Mouse (Mus musculus) limb, embryonic 13.5 days (tissue): Measurements from ENCODE around the gene Numa1. TPM values are rescaled to one million over a fixed set of nuclear protein-coding genes. Genes with fewer than 3 reads are reported as not detected.
A peak's percentile ranks its signal among the peaks of the same experiment; 100 is the strongest.

ENCODE experiments used
- ATAC-seq: fragments of 200-750 bp; cut with Nextera tagmentation; 2 replicates; pipeline ENCODE4 v1.8.0; 2017; ENCODE audit warnings: low read depth, moderate number of reproducible peaks, moderate TSS enrichment; ENCODE audit not compliant: low FRiP score
- H3K27ac ChIP-seq: fragments of 300-500 bp; sonication (generic); 2 replicates; pipeline ENCODE4 v1.5.1; 2015; ENCODE audit warnings: inconsistent platforms, mild to moderate bottlenecking, moderate library complexity
- H3K27me3 ChIP-seq: fragments of 300-500 bp; sonication (generic); 2 replicates; pipeline ENCODE4 v1.6.1; 2015; ENCODE audit warnings: mild to moderate bottlenecking, inconsistent platforms
- H3K36me3 ChIP-seq: fragments of 300-500 bp; sonication (generic); 2 replicates; pipeline ENCODE4 v1.6.1; 2015; ENCODE audit warnings: inconsistent platforms, mild to moderate bottlenecking, moderate library complexity
- H3K4me1 ChIP-seq: fragments of 300-500 bp; sonication (generic); 2 replicates; pipeline ENCODE4 v1.6.1; 2015; ENCODE audit warnings: inconsistent platforms
- H3K4me2 ChIP-seq: fragments of 300-500 bp; sonication (generic); replicated peaks from 2 replicates; pipeline ENCODE4 v1.6.1; 2015; ENCODE audit warnings: inconsistent platforms, mild to moderate bottlenecking, moderate library complexity
- H3K4me3 ChIP-seq: fragments of 300-500 bp; sonication (generic); 2 replicates; pipeline ENCODE4 v1.5.1; 2015; ENCODE audit warnings: moderate library complexity, mild to moderate bottlenecking, inconsistent platforms
- H3K9ac ChIP-seq: fragments of 300-500 bp; sonication (generic); 2 replicates; pipeline ENCODE4 v1.6.1; 2015; ENCODE audit warnings: mild to moderate bottlenecking, inconsistent platforms
- H3K9me3 ChIP-seq: fragments of 300-500 bp; sonication (generic); 2 replicates; pipeline ENCODE4 v1.6.1; 2016; ENCODE audit warnings: inconsistent platforms
- WGBS: fragments of 180-500 bp; shearing (Covaris S2); methylation state at CpG from one replicate; pipeline ENCODE4 v1.1.7; 2015; 5-methylcytosine and 5-hydroxymethylcytosine counted together
- polyA plus RNA-seq: library from polyadenylated mRNA; unstranded; fragments of >200 nt; fragmentation: Nextera tagmentation; extraction: Ambion mirVana; gene quantifications from 2 replicates; pipeline ENCODE4 v1.2.1, GENCODE M21; 2015

Numa1 gene
- polyA plus RNA-seq, 1 experiment from 2014 or later: 96.2 TPM

- Histone ChIP-seq H3K36me3 (no peaks in the 10 kb centered on the region), H3K27ac (no peak overlapping the region), H3K9ac (no peak overlapping the region), H3K27me3 (no peaks in the 10 kb centered on the region), H3K9me3 (no peaks in the 10 kb centered on the region), H3K4me3 (no peak overlapping the region), H3K4me2 (no peak overlapping the region), H3K4me1 (peaks cover 36% of the 10 kb centered on the region)
- WGBS: 82% methylated on average over 1 of the region's 1 CpGs
- no peak for ATAC-seq
Observed at GRCm38 (mm10) chr7:101967256-101967655, 33.3 kb downstream of the Numa1 start.

- H3K27me3 ChIP-seq: no peaks in the 10 kb centered on the region
- H3K9ac ChIP-seq: peak overlapping the region; percentile 94
- H3K36me3 ChIP-seq: no peaks in the 10 kb centered on the region
- peak overlapping the region; percentile 77 for H3K4me2 ChIP-seq
- peak overlapping the region; percentile 100; the same call in 1 of the 2 replicates for H3K27ac ChIP-seq
- 54% methylated on average over 2 of the region's 2 CpGs for WGBS
- H3K4me3 ChIP-seq: 0 out of 2 replicates have a peak overlapping the region, but pooled peaks have one; percentile 75
- no peaks in the 10 kb centered on the region for H3K9me3 ChIP-seq
- ATAC-seq: no peak
- peaks cover 50% of the 10 kb centered on the region for H3K4me1 ChIP-seq
Observed at GRCm38 (mm10) chr7:101968751-101969150, 34.8 kb downstream of the Numa1 start.

GRCm38 (mm10) chr7:101969694-101970428 lies 36.0 kb downstream of the Numa1 start:
- no peaks in the 10 kb centered on the region for H3K9me3 ChIP-seq
- peak overlapping the region; percentile 94 for H3K9ac ChIP-seq
- under 1% methylated on average over 45 of the region's 53 CpGs for WGBS
- H3K4me3 ChIP-seq: peak overlapping the region; percentile 75
- H3K4me2 ChIP-seq: peak overlapping the region; percentile 77
- ATAC-seq: peak; percentile 88
- no peaks in the 10 kb centered on the region for H3K27me3 ChIP-seq
- no peaks in the 10 kb centered on the region for H3K36me3 ChIP-seq
- peaks cover 62% of the 10 kb centered on the region for H3K4me1 ChIP-seq
- H3K27ac ChIP-seq: peak overlapping the region; percentile 100

- Histone ChIP-seq H3K27me3 (no peaks in the 10 kb centered on the region), H3K4me3 (peak overlapping the region; percentile 75), H3K4me1 (peaks cover 67% of the 10 kb centered on the region), H3K9ac (peak overlapping the region; percentile 94), H3K27ac (peak overlapping the region; percentile 100), H3K9me3 (no peaks in the 10 kb centered on the region), H3K36me3 (peaks cover 4% of the 10 kb centered on the region; the same call in 1 of the 2 replicates), H3K4me2 (peak overlapping the region; percentile 77)
- WGBS: 0% methylated on average over 10 of the region's 17 CpGs
- peak; percentile 79 for ATAC-seq
Observed at GRCm38 (mm10) chr7:101970429-101970775, 36.5 kb downstream of the Numa1 start.

GRCm38 (mm10) chr7:101970821-101971461 lies 37.0 kb downstream of the Numa1 start:
- H3K9ac ChIP-seq: peak overlapping the region; percentile 94
- ATAC-seq: peak; percentile 49
- WGBS: 2% methylated on average over 19 of the region's 19 CpGs
- H3K27ac ChIP-seq: peak overlapping the region; percentile 100
- H3K36me3 ChIP-seq: peaks cover 4% of the 10 kb centered on the region; the same call in 1 of the 2 replicates
- H3K9me3 ChIP-seq: no peaks in the 10 kb centered on the region
- H3K4me3 ChIP-seq: peak overlapping the region; percentile 75
- no peaks in the 10 kb centered on the region for H3K27me3 ChIP-seq
- H3K4me1 ChIP-seq: peaks cover 67% of the 10 kb centered on the region
- peak overlapping the region; percentile 77 for H3K4me2 ChIP-seq

- H3K9me3 ChIP-seq: no peaks in the 10 kb centered on the region
- H3K4me1 ChIP-seq: peaks cover 63% of the 10 kb centered on the region
- peaks cover 11% of the 10 kb centered on the region; the same call in 1 of the 2 replicates for H3K36me3 ChIP-seq
- H3K27ac ChIP-seq: peak overlapping the region; percentile 100
- 50% methylated on average over 2 of the region's 2 CpGs for WGBS
- H3K4me3 ChIP-seq: peak overlapping the region; percentile 75
- H3K4me2 ChIP-seq: peak overlapping the region; percentile 77
- ATAC-seq: no peak
- H3K9ac ChIP-seq: peak overlapping the region; percentile 94
- no peaks in the 10 kb centered on the region for H3K27me3 ChIP-seq
Observed at GRCm38 (mm10) chr7:101971721-101972120, 37.8 kb downstream of the Numa1 start.

GRCm38 (mm10) chr7:101973730-101974129 lies 39.8 kb downstream of the Numa1 start:
- Histone ChIP-seq H3K9ac (no peak overlapping the region; the same call in 1 of the 2 replicates), H3K4me2 (peak overlapping the region; percentile 77), H3K27ac (peak overlapping the region; percentile 79), H3K4me3 (no peak overlapping the region), H3K9me3 (no peaks in the 10 kb centered on the region), H3K36me3 (peaks cover 22% of the 10 kb centered on the region), H3K27me3 (no peaks in the 10 kb centered on the region), H3K4me1 (peaks cover 46% of the 10 kb centered on the region)
- no peak for ATAC-seq
- WGBS: 19% methylated on average over 3 of the region's 3 CpGs

- no peak overlapping the region for H3K4me3 ChIP-seq
- H3K36me3 ChIP-seq: peaks cover 25% of the 10 kb centered on the region
- WGBS: 15% methylated on average over 2 of the region's 2 CpGs
- peak overlapping the region; percentile 77 for H3K4me2 ChIP-seq
- H3K9ac ChIP-seq: no peak overlapping the region
- H3K27me3 ChIP-seq: no peaks in the 10 kb centered on the region
- no peak for ATAC-seq
- peak overlapping the region; percentile 79 for H3K27ac ChIP-seq
- no peaks in the 10 kb centered on the region for H3K9me3 ChIP-seq
- H3K4me1 ChIP-seq: peaks cover 42% of the 10 kb centered on the region
Observed at GRCm38 (mm10) chr7:101974505-101974904, 40.6 kb downstream of the Numa1 start.

GRCm38 (mm10) chr7:101982735-101983134 lies 48.8 kb downstream of the Numa1 start:
- ATAC-seq: no peak
- 85% methylated on average over 1 of the region's 1 CpGs for WGBS

GRCm38 (mm10) chr7:101985081-101985480 lies 51.2 kb downstream of the Numa1 start:
- H3K36me3 ChIP-seq: peaks cover 73% of the 10 kb centered on the region
- no peaks in the 10 kb centered on the region for H3K27me3 ChIP-seq
- H3K4me1 ChIP-seq: no peaks in the 10 kb centered on the region
- ATAC-seq: no peak
- H3K9me3 ChIP-seq: no peaks in the 10 kb centered on the region
- no peak overlapping the region for H3K4me2 ChIP-seq
- H3K27ac ChIP-seq: no peak overlapping the region
- 98% methylated on average over 3 of the region's 3 CpGs for WGBS
- H3K9ac ChIP-seq: no peak overlapping the region
- no peak overlapping the region for H3K4me3 ChIP-seq

More at GRCm38 (mm10) chr7:101982735-101983134, 48.8 kb downstream of the Numa1 start:
- no peaks in the 10 kb centered on the region for H3K9me3 ChIP-seq
- no peak overlapping the region for H3K4me2 ChIP-seq
- H3K36me3 ChIP-seq: peaks cover 57% of the 10 kb centered on the region
- H3K9ac ChIP-seq: no peak overlapping the region
- H3K27ac ChIP-seq: no peak overlapping the region
- H3K4me1 ChIP-seq: no peaks in the 10 kb centered on the region
- no peak overlapping the region for H3K4me3 ChIP-seq
- H3K27me3 ChIP-seq: no peaks in the 10 kb centered on the region

- H3K4me2 ChIP-seq: no peak overlapping the region
- WGBS: 91% methylated on average over 3 of the region's 3 CpGs
- no peak overlapping the region for H3K9ac ChIP-seq
- H3K27ac ChIP-seq: no peak overlapping the region
- peaks cover 97% of the 10 kb centered on the region for H3K36me3 ChIP-seq
- no peaks in the 10 kb centered on the region for H3K27me3 ChIP-seq
- no peaks in the 10 kb centered on the region for H3K9me3 ChIP-seq
- H3K4me1 ChIP-seq: no peaks in the 10 kb centered on the region
- no peak for ATAC-seq
- H3K4me3 ChIP-seq: no peak overlapping the region
Observed at GRCm38 (mm10) chr7:101994241-101994640, 60.3 kb downstream of the Numa1 start.

- no peak for ATAC-seq
- Histone ChIP-seq H3K36me3 (peaks cover 98% of the 10 kb centered on the region), H3K4me3 (no peak overlapping the region), H3K4me2 (no peak overlapping the region), H3K9ac (no peak overlapping the region), H3K4me1 (no peaks in the 10 kb centered on the region), H3K9me3 (no peaks in the 10 kb centered on the region), H3K27me3 (no peaks in the 10 kb centered on the region), H3K27ac (no peak overlapping the region)
- WGBS: 62% methylated on average over 14 of the region's 14 CpGs
Observed at GRCm38 (mm10) chr7:101998194-101998927, 64.5 kb downstream of the Numa1 start.
